Mouse (Mus musculus) small intestine, adult 2 months (tissue): Measurements from ENCODE around the gene Ptprd. TPM values are rescaled to one million over a fixed set of nuclear protein-coding genes. Genes with fewer than 3 reads are reported as not detected.

Experiments
- H3K27ac ChIP-seq: fragments of 200-500 bp; 2 replicates; pipeline ENCODE4 v1.5.1; 2012; ENCODE audit warnings: low read depth, low read length, control low read depth, inconsistent platforms; ENCODE audit not compliant: insufficient read depth
- H3K27me3 ChIP-seq: fragments of 200-500 bp; 2 replicates; pipeline ENCODE4 v1.6.1; 2012; ENCODE audit warnings: mild to moderate bottlenecking, moderate library complexity, low read length, inconsistent platforms; ENCODE audit not compliant: control insufficient read depth, insufficient read depth
- H3K36me3 ChIP-seq: fragments of 200-500 bp; 2 replicates; pipeline ENCODE4 v1.6.1; 2012; ENCODE audit warnings: mild to moderate bottlenecking, low read length, control low read depth, inconsistent platforms; ENCODE audit not compliant: control insufficient read depth, insufficient read depth
- H3K4me1 ChIP-seq: fragments of 200-500 bp; 2 replicates; pipeline ENCODE4 v1.6.1; 2012; ENCODE audit warnings: low read length, inconsistent platforms, mixed read lengths; ENCODE audit not compliant: control insufficient read depth, insufficient read depth, insufficient read length
- H3K4me3 ChIP-seq: fragments of 200-500 bp; 2 replicates; pipeline ENCODE4 v1.5.1; 2012; ENCODE audit warnings: low read depth, mild to moderate bottlenecking, control low read depth, inconsistent platforms, low read length, moderate library complexity
- CTCF ChIP-seq: fragments of 200-500 bp; IDR thresholded peaks from 2 replicates; pipeline ENCODE4 v1.5.1; 2012; ENCODE audit warnings: low read depth, mild to moderate bottlenecking, control low read depth, inconsistent platforms, low read length, moderate library complexity, mixed read lengths; ENCODE audit not compliant: insufficient replicate concordance, insufficient read length; ENCODE audit errors: extremely low read depth
- POLR2A ChIP-seq: fragments of 200-500 bp; IDR thresholded peaks from 2 replicates; pipeline ENCODE4 v1.6.1; 2012; ENCODE audit warnings: low read depth, mild to moderate bottlenecking, control low read depth, inconsistent platforms, low read length, moderate library complexity
- WGBS: fragments of 180-500 bp; shearing (Covaris S2); methylation state at CpG from one replicate; pipeline ENCODE4 v1.1.7; 2018; 5-methylcytosine and 5-hydroxymethylcytosine counted together
- polyA plus RNA-seq: library from polyadenylated mRNA; depleted of rRNA; stranded (reverse); fragments of >200 nt; gene quantifications from 2 replicates; pipeline ENCODE4 v1.2.3, GENCODE M21; 2012

Gene Ptprd
- polyA plus RNA-seq, 1 experiment, result 1.5 TPM

- TF ChIP-seq CTCF, result no peak
- TF ChIP-seq POLR2A, result no peak
- H3K27ac ChIP-seq, result no peak overlapping the region
- no peaks in the 10 kb centered on the region for H3K4me1 ChIP-seq
- H3K36me3 ChIP-seq, result no peaks in the 10 kb centered on the region
- no peak overlapping the region for H3K4me3 ChIP-seq
- H3K27me3 ChIP-seq, result no peaks in the 10 kb centered on the region
- WGBS, result 39% methylated on average over 8 of the region's 8 CpGs
These were observed 1760.7 kb downstream of the Ptprd start for GRCm38 (mm10) chr4:76451019-76451552.

- no peak for TF ChIP-seq POLR2A
- TF ChIP-seq CTCF, result no peak
- Histone ChIP-seq H3K4me1 (no peaks in the 10 kb centered on the region), H3K36me3 (no peaks in the 10 kb centered on the region), H3K27ac (peak overlapping the region; percentile 55; the same call in 1 of the 2 replicates), H3K4me3 (peak overlapping the region; percentile 93), H3K27me3 (no peaks in the 10 kb centered on the region)
- WGBS, result 3% methylated on average over 31 of the region's 34 CpGs
These were observed 1761.3 kb downstream of the Ptprd start for GRCm38 (mm10) chr4:76450351-76451018.

GRCm38 (mm10) chr4:76449466-76450350 is 1762.1 kb downstream of the Ptprd start:
- Histone ChIP-seq H3K27me3 (no peaks in the 10 kb centered on the region), H3K4me3 (peak overlapping the region; percentile 93), H3K27ac (peak overlapping the region; percentile 55), H3K36me3 (no peaks in the 10 kb centered on the region), H3K4me1 (no peaks in the 10 kb centered on the region)
- WGBS, result under 1% methylated on average over 98 of the region's 99 CpGs
- TF ChIP-seq POLR2A, result peak; percentile 28; the same call in 1 of the 2 replicates
- peak; percentile 4; the same call in 1 of the 2 replicates for TF ChIP-seq CTCF

GRCm38 (mm10) chr4:76448678-76449465 is 1762.9 kb downstream of the Ptprd start:
- Histone ChIP-seq H3K4me3 (peak overlapping the region; percentile 93), H3K27ac (peak overlapping the region; percentile 26; the same call in 1 of the 2 replicates), H3K4me1 (no peaks in the 10 kb centered on the region), H3K36me3 (no peaks in the 10 kb centered on the region), H3K27me3 (no peaks in the 10 kb centered on the region)
- WGBS, result 1% methylated on average over 24 of the region's 24 CpGs
- TF ChIP-seq POLR2A, result no peak
- no peak for TF ChIP-seq CTCF

- H3K36me3 ChIP-seq, result no peaks in the 10 kb centered on the region
- H3K27me3 ChIP-seq, result no peaks in the 10 kb centered on the region
- no peak overlapping the region for H3K27ac ChIP-seq
- no peak for TF ChIP-seq POLR2A
- TF ChIP-seq CTCF, result no peak
- H3K4me3 ChIP-seq, result no peak overlapping the region
- H3K4me1 ChIP-seq, result no peaks in the 10 kb centered on the region
These were observed 1764.4 kb downstream of the Ptprd start for GRCm38 (mm10) chr4:76447396-76447795.

GRCm38 (mm10) chr4:76444778-76445177 is 1767.0 kb downstream of the Ptprd start:
- Histone ChIP-seq H3K4me3 (no peak overlapping the region), H3K36me3 (no peaks in the 10 kb centered on the region), H3K27me3 (no peaks in the 10 kb centered on the region), H3K27ac (no peak overlapping the region), H3K4me1 (no peaks in the 10 kb centered on the region)
- WGBS, result 89% methylated on average over 4 of the region's 4 CpGs
- TF ChIP-seq CTCF (no peak), POLR2A (no peak)
